Mouse (Mus musculus): ENCODE results near the gene Tent4a. TPM values are rescaled to one million over a fixed set of nuclear protein-coding genes. Genes with fewer than 3 reads are reported as not detected.

The Tent4a gene
- polyA plus RNA-seq, 1 experiment from 2014 or later = 5.5 TPM

- Histone ChIP-seq H3K9ac (no peak overlapping the region), H3K4me2 (peak overlapping the region; percentile 83), H3K9me3 (replicated peaks) (no peaks in the 10 kb centered on the region), H3K27me3 (no peaks in the 10 kb centered on the region), H3K4me3 (replicated peaks) (peak overlapping the region; percentile 79), H3K4me1 (peaks cover 58% of the 10 kb centered on the region), H3K27ac (no peak overlapping the region), H3K36me3 (peaks cover 21% of the 10 kb centered on the region)
- 49% methylated on average over 6 of the region's 6 CpGs for WGBS
- no peak for ATAC-seq (replicated peaks; ENCODE audit: low FRiP score)
Observed at GRCm38 (mm10) chr13:69531431-69531830, 3.0 kb downstream of the Tent4a start.

- H3K9ac ChIP-seq = no peak overlapping the region
- no peaks in the 10 kb centered on the region for H3K27me3 ChIP-seq
- no peaks in the 10 kb centered on the region for H3K9me3 ChIP-seq (replicated peaks)
- 76% methylated on average over 6 of the region's 6 CpGs for WGBS
- peak overlapping the region; percentile 83 for H3K4me2 ChIP-seq
- H3K4me1 ChIP-seq = peaks cover 58% of the 10 kb centered on the region
- peaks cover 21% of the 10 kb centered on the region for H3K36me3 ChIP-seq
- no peak overlapping the region for H3K27ac ChIP-seq
- ATAC-seq (replicated peaks; ENCODE audit: low FRiP score) = no peak
- peak overlapping the region; percentile 79 for H3K4me3 ChIP-seq (replicated peaks)
Observed at GRCm38 (mm10) chr13:69530951-69531350, 3.5 kb downstream of the Tent4a start.

GRCm38 (mm10) chr13:69530156-69530555 lies 4.3 kb downstream of the Tent4a start:
- Histone ChIP-seq H3K9ac (no peak overlapping the region), H3K9me3 (replicated peaks) (no peaks in the 10 kb centered on the region), H3K4me3 (replicated peaks) (no peak overlapping the region), H3K36me3 (peaks cover 21% of the 10 kb centered on the region), H3K27me3 (no peaks in the 10 kb centered on the region), H3K4me2 (peak overlapping the region; percentile 83; the same call in 1 of the 2 replicates), H3K27ac (no peak overlapping the region), H3K4me1 (peaks cover 58% of the 10 kb centered on the region)
- 67% methylated on average over 3 of the region's 3 CpGs for WGBS
- ATAC-seq (replicated peaks; ENCODE audit: low FRiP score) = no peak

- 77% methylated on average over 7 of the region's 7 CpGs for WGBS
- no peak for ATAC-seq (replicated peaks; ENCODE audit: low FRiP score)
- peaks cover 73% of the 10 kb centered on the region for H3K4me1 ChIP-seq
- H3K27ac ChIP-seq = no peak overlapping the region
- no peak overlapping the region for H3K9ac ChIP-seq
- no peak overlapping the region for H3K4me3 ChIP-seq (replicated peaks)
- H3K9me3 ChIP-seq (replicated peaks) = no peaks in the 10 kb centered on the region
- H3K36me3 ChIP-seq = peaks cover 21% of the 10 kb centered on the region
- H3K27me3 ChIP-seq = no peaks in the 10 kb centered on the region
- no peak overlapping the region for H3K4me2 ChIP-seq
Observed at GRCm38 (mm10) chr13:69528531-69528930, 5.9 kb downstream of the Tent4a start.

- H3K27ac ChIP-seq = peak overlapping the region; percentile 78
Observed at GRCm38 (mm10) chr13:69525867-69526266, 8.6 kb downstream of the Tent4a start.

GRCm38 (mm10) chr13:69524158-69524530 lies 10.3 kb downstream of the Tent4a start:
- Histone ChIP-seq H3K9me3 (replicated peaks) (no peaks in the 10 kb centered on the region), H3K4me3 (replicated peaks) (no peak overlapping the region), H3K4me2 (no peak overlapping the region), H3K9ac (no peak overlapping the region), H3K27me3 (no peaks in the 10 kb centered on the region), H3K27ac (no peak overlapping the region), H3K4me1 (peaks cover 79% of the 10 kb centered on the region), H3K36me3 (peaks cover 8% of the 10 kb centered on the region; the same call in 1 of the 2 replicates)
- WGBS = 70% methylated on average over 2 of the region's 2 CpGs
- no peak for ATAC-seq (replicated peaks; ENCODE audit: low FRiP score)

More at GRCm38 (mm10) chr13:69525867-69526266, 8.6 kb downstream of the Tent4a start:
- no peak overlapping the region for H3K4me3 ChIP-seq (replicated peaks)
- peaks cover 21% of the 10 kb centered on the region for H3K36me3 ChIP-seq
- peak overlapping the region; percentile 16; the same call in 1 of the 2 replicates for H3K4me2 ChIP-seq
- no peaks in the 10 kb centered on the region for H3K9me3 ChIP-seq (replicated peaks)
- H3K4me1 ChIP-seq = peaks cover 74% of the 10 kb centered on the region
- H3K9ac ChIP-seq = no peak overlapping the region; the same call in 1 of the 2 replicates
- peak; percentile 64 for ATAC-seq (replicated peaks; ENCODE audit: low FRiP score)
- H3K27me3 ChIP-seq = no peaks in the 10 kb centered on the region
- 64% methylated on average over 4 of the region's 4 CpGs for WGBS

GRCm38 (mm10) chr13:69523444-69524157 lies 10.8 kb downstream of the Tent4a start:
- Histone ChIP-seq H3K27me3 (no peaks in the 10 kb centered on the region), H3K4me1 (peaks cover 78% of the 10 kb centered on the region), H3K9me3 (replicated peaks) (no peaks in the 10 kb centered on the region), H3K4me3 (replicated peaks) (no peak overlapping the region), H3K9ac (no peak overlapping the region), H3K27ac (no peak overlapping the region), H3K36me3 (0 out of 2 replicates have a peak, but pooled peaks cover 3% of the 10 kb centered on the region), H3K4me2 (no peak overlapping the region)
- ATAC-seq (replicated peaks; ENCODE audit: low FRiP score) = no peak
- 40% methylated on average over 14 of the region's 14 CpGs for WGBS

- Histone ChIP-seq H3K9me3 (replicated peaks) (no peaks in the 10 kb centered on the region), H3K27ac (no peak overlapping the region), H3K36me3 (no peaks in the 10 kb centered on the region), H3K4me3 (replicated peaks) (no peak overlapping the region), H3K4me2 (no peak overlapping the region), H3K4me1 (peaks cover 84% of the 10 kb centered on the region), H3K9ac (no peak overlapping the region), H3K27me3 (no peaks in the 10 kb centered on the region)
- 82% methylated on average over 1 of the region's 1 CpGs for WGBS
- no peak for ATAC-seq (replicated peaks; ENCODE audit: low FRiP score)
Observed at GRCm38 (mm10) chr13:69522161-69522791, 12.1 kb downstream of the Tent4a start.

GRCm38 (mm10) chr13:69519137-69519536 lies 15.3 kb downstream of the Tent4a start:
- WGBS = 79% methylated on average over 6 of the region's 6 CpGs
- H3K9ac ChIP-seq = no peak overlapping the region
- H3K4me2 ChIP-seq = no peak overlapping the region
- H3K4me3 ChIP-seq (replicated peaks) = no peak overlapping the region
- H3K36me3 ChIP-seq = peaks cover 10% of the 10 kb centered on the region; the same call in 1 of the 2 replicates
- peaks cover 57% of the 10 kb centered on the region for H3K4me1 ChIP-seq
- no peak overlapping the region for H3K27ac ChIP-seq
- no peaks in the 10 kb centered on the region for H3K27me3 ChIP-seq
- no peaks in the 10 kb centered on the region for H3K9me3 ChIP-seq (replicated peaks)
- no peak for ATAC-seq (replicated peaks; ENCODE audit: low FRiP score)

GRCm38 (mm10) chr13:69517445-69517844 lies 17.0 kb downstream of the Tent4a start:
- Histone ChIP-seq H3K27ac (no peak overlapping the region), H3K9ac (no peak overlapping the region), H3K4me1 (peaks cover 40% of the 10 kb centered on the region), H3K4me3 (replicated peaks) (no peak overlapping the region), H3K4me2 (no peak overlapping the region), H3K27me3 (no peaks in the 10 kb centered on the region), H3K9me3 (replicated peaks) (no peaks in the 10 kb centered on the region), H3K36me3 (peaks cover 20% of the 10 kb centered on the region)
- ATAC-seq (replicated peaks; ENCODE audit: low FRiP score) = no peak
- WGBS = 78% methylated on average over 6 of the region's 6 CpGs

GRCm38 (mm10) chr13:69515091-69515490 lies 19.3 kb downstream of the Tent4a start:
- Histone ChIP-seq H3K9me3 (replicated peaks) (no peaks in the 10 kb centered on the region), H3K4me3 (replicated peaks) (no peak overlapping the region), H3K27ac (no peak overlapping the region), H3K27me3 (no peaks in the 10 kb centered on the region), H3K9ac (no peak overlapping the region), H3K4me1 (peaks cover 21% of the 10 kb centered on the region), H3K36me3 (peaks cover 40% of the 10 kb centered on the region), H3K4me2 (no peak overlapping the region)
- no peak for ATAC-seq (replicated peaks; ENCODE audit: low FRiP score)
- WGBS = 85% methylated on average over 3 of the region's 3 CpGs

- WGBS = 64% methylated on average over 9 of the region's 9 CpGs
- H3K9me3 ChIP-seq (replicated peaks) = no peaks in the 10 kb centered on the region
- peaks cover 77% of the 10 kb centered on the region for H3K36me3 ChIP-seq
- no peaks in the 10 kb centered on the region for H3K4me1 ChIP-seq
- no peak overlapping the region for H3K9ac ChIP-seq
- H3K4me3 ChIP-seq (replicated peaks) = no peak overlapping the region
- no peaks in the 10 kb centered on the region for H3K27me3 ChIP-seq
- no peak overlapping the region for H3K27ac ChIP-seq
- no peak overlapping the region for H3K4me2 ChIP-seq
- ATAC-seq (replicated peaks; ENCODE audit: low FRiP score) = peak; percentile 64; the same call in 1 of the 2 replicates
Observed at GRCm38 (mm10) chr13:69509391-69510244, 24.8 kb downstream of the Tent4a start.
